Mouse (Mus musculus) midbrain, embryonic 14.5 days (tissue): ENCODE data around the gene Polr3g. TPM values are rescaled to one million over a fixed set of nuclear protein-coding genes. Genes with fewer than 3 reads are reported as not detected.
"Not testable (repeated sequence)": the region's sequence is repeated elsewhere in the genome, so short reads cannot be mapped to it uniquely, and the experiment has no call there.

ENCODE experiments used
- ATAC-seq: fragments of 200-750 bp; cut with Nextera tagmentation; 2 replicates; pipeline ENCODE4 v1.8.0; 2017; ENCODE audit warnings: moderate number of reproducible peaks, moderate library complexity; ENCODE audit not compliant: low FRiP score, low TSS enrichment
- DNase-seq: peaks from one replicate; pipeline ENCODE4 v3.0.0-alpha.2; 2015
- H3K27ac ChIP-seq: fragments of 300-500 bp; sonication (generic); replicated peaks from 2 replicates; pipeline ENCODE4 v1.5.1; 2014; ENCODE audit warnings: mild to moderate bottlenecking, low read depth, low read length, moderate library complexity
- H3K27me3 ChIP-seq: fragments of 300-500 bp; sonication (generic); 2 replicates; pipeline ENCODE4 v1.6.1; 2014; ENCODE audit warnings: low read length, control low read depth, mixed read lengths; ENCODE audit not compliant: control insufficient read depth, insufficient read depth
- H3K36me3 ChIP-seq: fragments of 300-500 bp; sonication (generic); 2 replicates; pipeline ENCODE4 v1.6.1; 2014; ENCODE audit warnings: low read length, control low read depth; ENCODE audit not compliant: control insufficient read depth, insufficient read depth
- H3K4me1 ChIP-seq: fragments of 300-500 bp; sonication (generic); 2 replicates; pipeline ENCODE4 v1.6.1; 2014; ENCODE audit warnings: mild to moderate bottlenecking, antibody characterized with exemption, low read length, control low read depth; ENCODE audit not compliant: control insufficient read depth, insufficient read depth
- H3K4me2 ChIP-seq: fragments of 300-500 bp; sonication (generic); 2 replicates; pipeline ENCODE4 v1.6.1; 2014; ENCODE audit warnings: mild to moderate bottlenecking, low read length, moderate library complexity
- H3K4me3 ChIP-seq: fragments of 300-500 bp; sonication (generic); replicated peaks from 2 replicates; pipeline ENCODE4 v1.5.1; 2014; ENCODE audit warnings: low read depth, low read length
- H3K9ac ChIP-seq: fragments of 300-500 bp; sonication (generic); replicated peaks from 2 replicates; pipeline ENCODE4 v1.6.1; 2014; ENCODE audit warnings: mild to moderate bottlenecking, low read length, moderate library complexity
- H3K9me3 ChIP-seq: fragments of 300-500 bp; sonication (generic); 2 replicates; pipeline ENCODE4 v1.6.1; 2016; ENCODE audit warnings: low read length, control low read depth, mixed read lengths; ENCODE audit not compliant: control insufficient read depth
- WGBS: fragments of 180-500 bp; shearing (Covaris S2); extraction: QIAGEN DNeasy Blood & Tissue Kit; methylation state at CpG from one replicate; pipeline ENCODE4 v1.1.7; 2014; 5-methylcytosine and 5-hydroxymethylcytosine counted together
- polyA plus RNA-seq: library from polyadenylated mRNA; unstranded; fragments of >200 nt; fragmentation: Nextera tagmentation; extraction: Ambion mirVana; gene quantifications from 2 replicates; pipeline ENCODE4 v1.2.1, GENCODE M21; 2014

Gene Polr3g
- polyA plus RNA-seq, 1 experiment from 2014 or later, result 3.3 TPM

GRCm38 (mm10) chr13:81650382-81650781 lies 60.4 kb downstream of the Polr3g start:
- ATAC-seq, H3K27ac ChIP-seq: not testable (repeated sequence)
- 78% methylated on average over 5 of the region's 6 CpGs for WGBS

GRCm38 (mm10) chr13:81646348-81646747 lies 64.5 kb downstream of the Polr3g start:
- H3K4me1 ChIP-seq, result peaks cover 6% of the 10 kb centered on the region; the same call in 1 of the 2 replicates
- H3K4me3 ChIP-seq, result no peak overlapping the region
- H3K9me3 ChIP-seq, result no peaks in the 10 kb centered on the region
- H3K4me2 ChIP-seq, result no peak overlapping the region
- WGBS, result 89% methylated on average over 6 of the region's 6 CpGs
- no peak for ATAC-seq
- no peaks in the 10 kb centered on the region for H3K36me3 ChIP-seq
- no peak overlapping the region for H3K9ac ChIP-seq
- no peak for DNase-seq
- no peaks in the 10 kb centered on the region for H3K27me3 ChIP-seq
- no peak overlapping the region for H3K27ac ChIP-seq

More at GRCm38 (mm10) chr13:81650382-81650781, 60.4 kb downstream of the Polr3g start:
- not testable (repeated sequence) for H3K9ac ChIP-seq, H3K4me2 ChIP-seq, H3K27me3 ChIP-seq, H3K4me3 ChIP-seq, H3K4me1 ChIP-seq, DNase-seq, H3K9me3 ChIP-seq, H3K36me3 ChIP-seq

- DNase-seq, result no peak
- no peak overlapping the region for H3K9ac ChIP-seq
- no peaks in the 10 kb centered on the region for H3K9me3 ChIP-seq
- no peaks in the 10 kb centered on the region for H3K27me3 ChIP-seq
- ATAC-seq, result no peak
- H3K4me1 ChIP-seq, result peaks cover 9% of the 10 kb centered on the region; the same call in 1 of the 2 replicates
- no peak overlapping the region for H3K27ac ChIP-seq
- no peak overlapping the region for H3K4me3 ChIP-seq
- no peaks in the 10 kb centered on the region for H3K36me3 ChIP-seq
- H3K4me2 ChIP-seq, result no peak overlapping the region
- 93% methylated on average over 11 of the region's 11 CpGs for WGBS
These were observed 66.7 kb downstream of the Polr3g start for GRCm38 (mm10) chr13:81644047-81644565.

- no peak for ATAC-seq
- H3K27ac ChIP-seq, result no peak overlapping the region
- H3K4me3 ChIP-seq, result no peak overlapping the region
- H3K4me2 ChIP-seq, result no peak overlapping the region
- no peaks in the 10 kb centered on the region for H3K9me3 ChIP-seq
- no peak overlapping the region for H3K9ac ChIP-seq
- H3K27me3 ChIP-seq, result no peaks in the 10 kb centered on the region
- DNase-seq, result peak; percentile 24
- H3K36me3 ChIP-seq, result no peaks in the 10 kb centered on the region
- peaks cover 9% of the 10 kb centered on the region; the same call in 1 of the 2 replicates for H3K4me1 ChIP-seq
- 38% methylated on average over 7 of the region's 7 CpGs for WGBS
These were observed 68.2 kb downstream of the Polr3g start for GRCm38 (mm10) chr13:81642491-81643149.

- DNase-seq (peak; percentile 88), ATAC-seq (peak; percentile 60)
- H3K4me1 ChIP-seq, result peaks cover 9% of the 10 kb centered on the region; the same call in 1 of the 2 replicates
- H3K9ac ChIP-seq, result no peak overlapping the region; the same call in 1 of the 2 replicates
- no peak overlapping the region for H3K4me3 ChIP-seq
- H3K27ac ChIP-seq, result no peak overlapping the region
- no peaks in the 10 kb centered on the region for H3K9me3 ChIP-seq
- WGBS, result 3% methylated on average over 8 of the region's 8 CpGs
- no peaks in the 10 kb centered on the region for H3K27me3 ChIP-seq
- H3K4me2 ChIP-seq, result peak overlapping the region; percentile 47
- no peaks in the 10 kb centered on the region for H3K36me3 ChIP-seq
These were observed 69.3 kb downstream of the Polr3g start for GRCm38 (mm10) chr13:81641289-81642045.

- Histone ChIP-seq H3K9ac (no peak overlapping the region), H3K4me3 (no peak overlapping the region), H3K4me1 (peaks cover 9% of the 10 kb centered on the region; the same call in 1 of the 2 replicates), H3K27me3 (no peaks in the 10 kb centered on the region), H3K36me3 (no peaks in the 10 kb centered on the region), H3K27ac (no peak overlapping the region), H3K9me3 (no peaks in the 10 kb centered on the region), H3K4me2 (peak overlapping the region; percentile 47; the same call in 1 of the 2 replicates)
- 42% methylated on average over 6 of the region's 6 CpGs for WGBS
- no peak for ATAC-seq
- DNase-seq, result peak; percentile 26
These were observed 69.9 kb downstream of the Polr3g start for GRCm38 (mm10) chr13:81640881-81641280.

- Histone ChIP-seq H3K27ac (no peak overlapping the region), H3K27me3 (no peaks in the 10 kb centered on the region), H3K4me1 (peaks cover 9% of the 10 kb centered on the region; the same call in 1 of the 2 replicates), H3K9me3 (no peaks in the 10 kb centered on the region), H3K36me3 (no peaks in the 10 kb centered on the region), H3K4me2 (no peak overlapping the region), H3K4me3 (no peak overlapping the region), H3K9ac (no peak overlapping the region)
- DNase-seq (peak; percentile 41), ATAC-seq (peak; percentile 41; the same call in 1 of the 2 replicates)
- WGBS, result 5% methylated on average over 4 of the region's 4 CpGs
These were observed 71.2 kb downstream of the Polr3g start for GRCm38 (mm10) chr13:81639624-81640023.

GRCm38 (mm10) chr13:81632720-81633415 lies 77.9 kb downstream of the Polr3g start, which contains the start of gene Adgrv1:
Gene Adgrv1 (minus strand): TSS chr13:81633154.
- peak within 1 kb of the TSS; percentile 92 for H3K4me2 ChIP-seq
- peaks cover 8% of the 10 kb centered on the region for H3K4me1 ChIP-seq
- WGBS, result under 1% methylated on average over 42 of the region's 42 CpGs
- DNase-seq, result peak; percentile 91
- no peaks in the 10 kb centered on the region for H3K9me3 ChIP-seq
- ATAC-seq, result peak; percentile 95
- peak within 1 kb of the TSS; percentile 36 for H3K9ac ChIP-seq
- no peaks in the 10 kb centered on the region for H3K36me3 ChIP-seq
- no peaks in the 10 kb centered on the region for H3K27me3 ChIP-seq
- peak within 1 kb of the TSS; percentile 56 for H3K4me3 ChIP-seq
- H3K27ac ChIP-seq, result peak within 1 kb of the TSS; percentile 37; the same call in 1 of the 2 replicates
